Mouse (Mus musculus): Measurements from ENCODE around the gene Tmco4.

GRCm38 (mm10) chr4:138980021-138980420, 7.3 kb downstream of the Tmco4 start:
- TF ChIP-seq EP300 (IDR thresholded peaks at IDR 0.05; ENCODE audit: low read depth) (no peak), CTCF (IDR thresholded peaks at IDR 0.05; ENCODE audit: low read depth) (no peak)
